In genomic region chr11:109297710-109298375, GRCm38 (mm10) we compare ENCODE assay signal across 9 mouse cellular contexts. TPM values are rescaled to one million over a fixed set of nuclear protein-coding genes. Genes with fewer than 3 reads are reported as not detected.
DNase-seq lines count a peak whose midpoint lies in the region; ATAC-seq and TF ChIP-seq lines count a peak whose summit lies in the region.
"Had no signal": no experiment of that assay in that cellular context is flagged by ENCODE, and none has a peak within 500 bp of the region (broad histone marks: within the 10 kb centered on the region; RNA-seq: fewer than 3 reads in every experiment).

Gene Rgs9, minus strand, starts transcription at chr11:109298129.

- no peaks in the 10 kb centered on the region for H3K36me3 ChIP-seq in limb, embryonic 13.5 days
- no peaks in the 10 kb centered on the region for H3K36me3 ChIP-seq in midbrain, embryonic 16.5 days (ENCODE audit: control insufficient read depth, insufficient read depth, low read length)
- H3K36me3 ChIP-seq in spleen, adult 2 months (ENCODE audit: control insufficient read depth, insufficient read depth, low read length), result no peaks in the 10 kb centered on the region
- H3K36me3 ChIP-seq: G1E had no signal

- no peaks in the 10 kb centered on the region for H3K9me3 ChIP-seq in limb, embryonic 13.5 days
- no peaks in the 10 kb centered on the region; the same call in 1 of the 2 replicates for H3K9me3 ChIP-seq in midbrain, embryonic 16.5 days (replicated peaks; ENCODE audit: control insufficient read depth, low read length, poor library complexity, severe bottlenecking)

- peak; percentile 43; the same call in 1 of the 2 replicates for TF ChIP-seq POLR2A in brain, embryonic 14.5 days (IDR thresholded peaks at IDR 0.05; ENCODE audit: borderline replicate concordance, extremely low read depth, insufficient read depth, insufficient read length, poor library complexity, severe bottlenecking)
- no peak for TF ChIP-seq POLR2A in spleen, adult 2 months (IDR thresholded peaks at IDR 0.05; ENCODE audit: low read depth, low read length)

- H3K27me3 ChIP-seq in limb, embryonic 13.5 days, result peaks cover 11% of the 10 kb centered on the region; the same call in 1 of the 2 replicates
- no peaks in the 10 kb centered on the region for H3K27me3 ChIP-seq in midbrain, embryonic 16.5 days (ENCODE audit: control insufficient read depth, insufficient read depth, low read depth, low read length)
- H3K27me3 ChIP-seq in spleen, adult 2 months (ENCODE audit: control insufficient read depth, insufficient read depth, low read length), result no peaks in the 10 kb centered on the region

- peaks cover 13% of the 10 kb centered on the region for H3K4me1 ChIP-seq in limb, embryonic 13.5 days
- peaks cover 16% of the 10 kb centered on the region for H3K4me1 ChIP-seq in midbrain, embryonic 16.5 days (ENCODE audit: control insufficient read depth, insufficient read depth, low read length)
- no peaks in the 10 kb centered on the region for H3K4me1 ChIP-seq in spleen, adult 2 months (ENCODE audit: control insufficient read depth, insufficient read depth, insufficient read length)

- WGBS in limb, embryonic 13.5 days, result 3% methylated on average over 37 of the region's 37 CpGs
- WGBS in midbrain, embryonic 16.5 days, result 1% methylated on average over 37 of the region's 37 CpGs
- 12% methylated on average over 37 of the region's 37 CpGs for WGBS in spleen, adult 2 months

- H3K27ac ChIP-seq in limb, embryonic 13.5 days, result no peak within 1 kb of the TSS
- peak within 1 kb of the TSS; percentile 43 for H3K27ac ChIP-seq in midbrain, embryonic 16.5 days (ENCODE audit: low read length)
- H3K27ac ChIP-seq in spleen, adult 2 months (ENCODE audit: insufficient read depth, low read length), result no peak within 1 kb of the TSS

- peak within 1 kb of the TSS; percentile 51 for H3K4me3 ChIP-seq in limb, embryonic 13.5 days
- peak within 1 kb of the TSS; percentile 53 for H3K4me3 ChIP-seq in midbrain, embryonic 16.5 days (ENCODE audit: low read depth, low read length)
- H3K4me3 ChIP-seq in spleen, adult 2 months (ENCODE audit: extremely low read depth, insufficient read depth, insufficient read length), result peak within 1 kb of the TSS; percentile 40; the same call in 1 of the 2 replicates

- peak; percentile 96 for TF ChIP-seq CTCF in brain, embryonic 14.5 days (IDR thresholded peaks at IDR 0.05; ENCODE audit: borderline replicate concordance, extremely low read depth, insufficient read depth, insufficient read length)
- TF ChIP-seq CTCF in spleen, adult 2 months (IDR thresholded peaks at IDR 0.05; ENCODE audit: extremely low read depth, insufficient read depth, insufficient read length, insufficient replicate concordance), result peak; percentile 77

- DNase-seq in A20 (ENCODE audit: low read depth, low spot score), result peak; percentile 95
- peak; percentile 96 for DNase-seq in brain, embryonic 14.5 days (ENCODE audit: low read depth)
- DNase-seq in heart, adult 9 months (ENCODE audit: low spot score in 2 of 2), result peak; percentile 79 to 81
- peak; percentile 95 for DNase-seq in kidney, adult 9 months
- peak; percentile 68 to 85 for DNase-seq in spleen, adult 2 months (ENCODE audit: low read depth in 1 of 2, low spot score in 2 of 2)

- peak; percentile 87 for ATAC-seq in erythroblast, adult 5-6 weeks (replicated peaks; ENCODE audit: low FRiP score, poor library complexity, severe bottlenecking)
- ATAC-seq in limb, embryonic 13.5 days (ENCODE audit: low FRiP score, low read depth), result peak; percentile 95
- peak; percentile 96 for ATAC-seq in midbrain, embryonic 16.5 days

- H3K4me2 ChIP-seq in limb, embryonic 13.5 days (replicated peaks), result peak within 1 kb of the TSS; percentile 79
- H3K4me2 ChIP-seq in midbrain, embryonic 16.5 days (ENCODE audit: low read length), result peak within 1 kb of the TSS; percentile 66

- H3K9ac ChIP-seq in limb, embryonic 13.5 days, result peak within 1 kb of the TSS; percentile 55
- H3K9ac ChIP-seq in midbrain, embryonic 16.5 days (ENCODE audit: low read depth, low read length), result peak within 1 kb of the TSS; percentile 68

RNA-seq across cellular contexts. Expression of gene Rgs9, which starts in this region (rescaled TPM):
- polyA plus RNA-seq in brain, embryonic 14.5 days (2012; rRNA removed), result 10.3 and 15.5 TPM in 2 replicates
- total RNA-seq in erythroblast, adult 5-6 weeks (2015; ENCODE audit: low replicate concordance), result 2.1 TPM in 1 of 2 replicates, not detected in the other
- total RNA-seq in erythroblast, adult 5-6 weeks (2017; ENCODE audit: low replicate concordance), result not detected in 2 replicates
- 4.9 TPM in 2 replicates for polyA plus RNA-seq in limb, embryonic 13.5 days (2015; fragmentation: Nextera tagmentation; extraction: Ambion mirVana)
- polyA plus RNA-seq in midbrain, embryonic 16.5 days (2015; fragmentation: Nextera tagmentation; extraction: Ambion mirVana), result 17.5 and 18.8 TPM in 2 replicates
- 1.8 and 2.0 TPM in 2 replicates for polyA plus RNA-seq in spleen, adult 2 months (2012; rRNA removed)
- polyA plus RNA-seq: G1E had no signal
